Mouse (Mus musculus) thymus, adult 2 months (tissue): Measurements from ENCODE around the gene Slc30a3. TPM values are rescaled to one million over a fixed set of nuclear protein-coding genes. Genes with fewer than 3 reads are reported as not detected.
A peak's percentile ranks its signal among the peaks of the same experiment; 100 is the strongest.

Experiments
- DNase-seq: peaks from one replicate; pipeline ENCODE4 v3.0.0; 2021
- H3K27ac ChIP-seq: fragments of 200-500 bp; 2 replicates; pipeline ENCODE4 v1.5.1; 2012; ENCODE audit warnings: low read length, control low read depth; ENCODE audit not compliant: control insufficient read depth, insufficient read depth
- H3K27me3 ChIP-seq: fragments of 200-500 bp; 2 replicates; pipeline ENCODE4 v1.6.1; 2012; ENCODE audit warnings: mild to moderate bottlenecking, low read length, moderate library complexity, mixed read lengths; ENCODE audit not compliant: control insufficient read depth, insufficient read depth
- H3K36me3 ChIP-seq: fragments of 200-500 bp; 2 replicates; pipeline ENCODE4 v1.6.1; 2012; ENCODE audit warnings: mild to moderate bottlenecking, low read length, moderate library complexity; ENCODE audit not compliant: control insufficient read depth, insufficient read depth
- H3K4me1 ChIP-seq: fragments of 200-500 bp; replicated peaks from 2 replicates; pipeline ENCODE4 v1.6.1; 2012; ENCODE audit warnings: low read length; ENCODE audit not compliant: control insufficient read depth, insufficient read depth
- H3K4me3 ChIP-seq: fragments of 200-500 bp; 2 replicates; pipeline ENCODE4 v1.5.1; 2012; ENCODE audit warnings: mild to moderate bottlenecking, low read length, control low read depth, moderate library complexity; ENCODE audit not compliant: control insufficient read depth, insufficient read depth
- CTCF ChIP-seq: fragments of 200-500 bp; IDR thresholded peaks from 2 replicates; pipeline ENCODE4 v1.5.1; 2012; ENCODE audit warnings: mild to moderate bottlenecking, control low read depth, low read length, moderate library complexity, borderline replicate concordance; ENCODE audit not compliant: control insufficient read depth, poor library complexity, insufficient read depth; ENCODE audit errors: extremely low read depth
- POLR2A ChIP-seq: fragments of 200-500 bp; IDR thresholded peaks from 2 replicates; pipeline ENCODE4 v1.6.1; 2012; ENCODE audit warnings: mild to moderate bottlenecking, low read length, control low read depth, moderate library complexity; ENCODE audit not compliant: control insufficient read depth, poor library complexity, insufficient read depth; ENCODE audit errors: extremely low read depth
- WGBS: fragments of 180-500 bp; shearing (Covaris S2); methylation state at CpG from one replicate; pipeline ENCODE4 v1.1.7; 2018; 5-methylcytosine and 5-hydroxymethylcytosine counted together
- polyA plus RNA-seq: library from polyadenylated mRNA; depleted of rRNA; stranded (reverse); fragments of >200 nt; gene quantifications from 2 replicates; pipeline ENCODE4 v1.2.3, GENCODE M21; 2012

The Slc30a3 gene
- polyA plus RNA-seq, 1 experiment: 0.77 TPM

DNA sequence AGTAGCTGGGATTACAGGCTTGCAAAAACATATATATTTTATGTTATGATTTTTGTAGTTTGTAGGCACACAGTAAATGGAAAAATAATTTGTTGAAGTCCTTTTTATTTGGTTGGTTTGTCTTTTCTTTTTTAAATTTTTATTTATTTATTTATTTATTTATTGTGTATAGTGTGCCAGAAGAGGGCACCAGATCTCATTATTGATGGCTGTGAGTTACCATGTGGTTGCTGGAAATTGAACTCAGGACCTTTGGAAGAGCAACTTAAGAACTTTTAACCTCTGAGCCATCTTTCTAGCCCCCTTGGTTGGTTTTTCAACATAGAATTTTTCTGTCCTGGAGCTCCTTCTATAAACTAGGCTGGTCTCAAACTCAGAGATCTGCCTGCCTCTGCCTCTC, 57.6 kb downstream of the Slc30a3 start:
- Histone ChIP-seq H3K4me1 (peaks cover 13% of the 10 kb centered on the region), H3K27ac (no peak overlapping the region), H3K27me3 (no peaks in the 10 kb centered on the region), H3K36me3 (no peaks in the 10 kb centered on the region), H3K4me3 (no peak overlapping the region)
- no peak for TF ChIP-seq POLR2A
- no peak for TF ChIP-seq CTCF
- no peak for DNase-seq

DNA sequence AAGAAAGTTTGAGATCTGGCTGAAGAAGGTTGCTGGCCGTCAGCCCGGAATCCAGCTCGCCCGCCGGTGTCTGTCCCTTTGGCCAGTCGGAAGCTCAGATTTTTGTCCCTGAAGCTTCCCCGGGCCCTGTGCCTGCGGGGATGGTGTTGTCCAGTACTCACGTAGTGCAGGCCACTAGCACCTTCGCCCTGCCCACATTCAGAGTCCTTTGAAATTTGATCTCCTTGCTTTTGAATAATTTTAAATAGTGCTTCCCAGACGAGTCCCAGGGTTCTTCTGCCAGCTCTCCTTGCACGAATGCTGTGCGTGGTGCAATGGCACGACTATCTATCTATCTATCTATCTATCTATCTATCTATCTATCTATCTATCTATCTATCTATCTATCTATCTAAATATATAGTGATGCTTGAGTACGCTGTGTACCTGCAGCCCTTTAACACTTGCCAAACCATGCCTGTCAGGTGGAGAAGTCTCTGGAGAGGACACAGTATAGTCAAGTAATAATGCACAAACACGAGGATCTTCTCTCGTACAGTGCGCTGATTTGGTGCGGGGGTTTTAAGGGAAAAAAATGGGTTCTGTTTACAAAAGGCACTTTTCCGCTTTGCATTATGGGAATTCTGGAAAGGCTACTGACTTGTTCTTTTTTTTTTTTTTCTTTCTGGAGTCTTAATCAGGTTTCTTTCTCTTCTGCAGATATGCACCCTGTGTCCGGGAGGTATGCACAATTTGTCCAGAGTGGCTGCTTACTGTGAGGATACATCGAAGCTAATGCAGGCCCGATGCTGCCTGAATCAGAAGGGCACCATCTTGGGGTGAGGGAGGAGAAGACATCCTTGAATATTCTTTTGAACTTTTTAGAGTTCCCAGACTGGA, 59.0 kb downstream of the Slc30a3 start, which contains the start of gene Slc5a6:
Gene Slc5a6, minus strand, starts transcription at position 162 of the 879 bp plus-strand sequence.
- Histone ChIP-seq H3K27ac (peak within 1 kb of the TSS; percentile 53), H3K4me1 (peaks cover 4% of the 10 kb centered on the region), H3K36me3 (no peaks in the 10 kb centered on the region), H3K4me3 (peak within 1 kb of the TSS; percentile 63), H3K27me3 (no peaks in the 10 kb centered on the region)
- DNase-seq: peak; percentile 60
- WGBS: 2% methylated on average over 23 of the region's 23 CpGs
- no peak for TF ChIP-seq POLR2A
- no peak for TF ChIP-seq CTCF

DNA sequence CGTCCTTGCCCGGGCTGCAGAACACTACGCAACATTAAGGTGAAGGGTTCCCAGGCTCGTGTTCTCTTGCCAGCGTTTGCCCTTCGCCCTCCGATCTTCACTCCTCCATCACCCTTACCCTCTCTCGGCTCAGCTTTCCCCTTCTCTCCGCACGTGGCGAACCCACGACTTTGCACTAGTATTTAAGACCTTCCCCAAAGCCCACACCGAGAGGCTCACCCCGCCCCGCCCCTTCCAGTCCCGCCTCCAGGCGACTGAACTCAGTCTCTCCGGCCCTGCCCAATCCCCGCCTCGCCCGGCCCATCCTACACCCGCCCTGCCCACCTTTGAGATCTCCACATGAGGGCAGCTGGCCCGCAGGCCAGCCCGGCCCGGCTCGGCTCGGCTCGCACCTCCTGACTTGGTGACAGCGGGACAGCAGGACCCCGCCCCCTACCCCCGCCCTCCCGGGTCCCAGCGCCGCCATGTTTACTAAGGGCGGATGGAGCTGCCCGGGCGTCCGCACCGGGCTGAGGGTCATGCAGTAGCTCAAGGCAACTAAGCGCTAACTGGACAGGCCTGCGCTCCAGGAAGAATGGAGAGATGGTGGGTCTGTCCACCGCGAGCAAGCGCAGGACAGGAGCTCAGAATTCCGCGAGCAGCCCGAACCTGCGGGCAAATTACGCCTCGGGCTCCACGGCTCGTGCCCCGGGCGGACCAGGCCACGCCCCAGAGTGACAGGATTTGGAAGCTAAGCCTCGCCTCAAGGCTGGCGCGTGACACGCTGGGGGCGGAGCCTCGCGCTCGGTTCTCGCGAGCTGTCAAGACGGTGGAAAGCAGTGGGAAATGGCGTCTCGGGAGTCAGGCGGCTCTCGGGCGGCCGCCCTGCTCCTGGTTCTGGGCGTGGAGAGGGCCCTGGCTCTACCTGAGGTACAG, 59.9 kb downstream of the Slc30a3 start, which contains the start of gene Atraid:
Gene Atraid, plus strand, starts transcription at position 465 of the 915 bp plus-strand sequence.
- no peaks in the 10 kb centered on the region for H3K27me3 ChIP-seq
- TF ChIP-seq POLR2A: peak; percentile 95
- peak; percentile 28; the same call in 1 of the 2 replicates for TF ChIP-seq CTCF
- no peaks in the 10 kb centered on the region for H3K36me3 ChIP-seq
- H3K27ac ChIP-seq: peak within 1 kb of the TSS; percentile 53
- peaks cover 4% of the 10 kb centered on the region for H3K4me1 ChIP-seq
- peak within 1 kb of the TSS; percentile 63 for H3K4me3 ChIP-seq
- DNase-seq: peak; percentile 98
- under 1% methylated on average over 73 of the region's 73 CpGs for WGBS

DNA sequence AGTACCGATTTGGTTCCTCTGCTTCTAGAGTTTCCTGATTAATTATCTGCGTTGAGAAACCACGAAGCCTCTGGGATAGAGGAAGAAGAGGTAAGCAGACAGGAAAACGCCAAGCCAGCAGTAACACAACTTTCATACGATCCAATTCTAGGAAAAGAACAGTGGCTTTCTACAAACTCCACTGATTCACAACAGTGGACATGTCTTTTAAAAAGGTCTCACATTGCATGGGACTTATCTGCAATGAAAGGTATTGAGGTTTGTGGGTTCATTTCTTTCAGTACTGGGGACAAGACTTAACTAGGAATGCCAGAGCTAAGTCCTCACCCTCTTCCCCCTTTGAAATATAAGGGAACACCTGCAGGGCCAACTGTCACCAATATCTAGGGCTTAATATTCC, 61.0 kb downstream of the Slc30a3 start:
- no peak overlapping the region for H3K4me3 ChIP-seq
- 22% methylated on average over 5 of the region's 5 CpGs for WGBS
- no peak for TF ChIP-seq CTCF
- no peak for TF ChIP-seq POLR2A

DNA sequence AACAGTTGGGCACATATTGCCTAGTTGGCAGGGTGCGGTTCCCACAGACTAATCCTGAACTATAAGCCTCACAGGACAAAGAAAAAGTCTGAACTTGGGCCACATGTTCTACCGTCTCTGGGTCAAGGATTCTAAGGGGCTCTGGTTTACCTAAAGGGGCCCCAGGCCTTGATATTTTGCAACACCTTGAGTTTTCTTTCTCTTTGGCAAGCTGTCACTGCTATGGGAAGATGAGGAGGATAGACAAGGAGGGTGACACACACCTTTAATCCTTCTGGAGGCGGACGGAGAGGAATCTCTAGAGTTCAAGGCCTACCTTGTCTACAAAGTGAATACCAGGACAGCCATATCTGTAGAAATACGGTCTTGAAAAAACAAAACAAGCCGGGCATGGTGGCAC, 61.6 kb downstream of the Slc30a3 start:
- Histone ChIP-seq H3K36me3 (no peaks in the 10 kb centered on the region; the same call in 1 of the 2 replicates), H3K27me3 (no peaks in the 10 kb centered on the region), H3K27ac (no peak overlapping the region), H3K4me3 (no peak overlapping the region), H3K4me1 (peaks cover 4% of the 10 kb centered on the region)
- TF ChIP-seq POLR2A (no peak), CTCF (no peak)
- no peak for DNase-seq
- 97% methylated on average over 6 of the region's 6 CpGs for WGBS

More for the DNA sequence above, 61.0 kb downstream of the Slc30a3 start:
- no peak for DNase-seq
- no peak overlapping the region for H3K27ac ChIP-seq
- H3K4me1 ChIP-seq: peaks cover 4% of the 10 kb centered on the region
- H3K27me3 ChIP-seq: no peaks in the 10 kb centered on the region
- no peaks in the 10 kb centered on the region; the same call in 1 of the 2 replicates for H3K36me3 ChIP-seq
